Mouse (Mus musculus) olfactory bulb, adult 2 months (tissue): Measurements from ENCODE around the gene Emilin3. TPM values are rescaled to one million over a fixed set of nuclear protein-coding genes. Genes with fewer than 3 reads are reported as not detected.

Source experiments
- H3K27ac ChIP-seq: fragments of 200-500 bp; 2 replicates; pipeline ENCODE4 v1.5.1; 2012; ENCODE audit warnings: low read depth, low read length; ENCODE audit not compliant: insufficient read depth
- H3K4me1 ChIP-seq: fragments of 200-500 bp; 2 replicates; pipeline ENCODE4 v1.6.1; 2012; ENCODE audit warnings: low read length; ENCODE audit not compliant: control insufficient read depth, insufficient read depth
- H3K4me3 ChIP-seq: fragments of 200-500 bp; 2 replicates; pipeline ENCODE4 v1.5.1; 2012; ENCODE audit warnings: mild to moderate bottlenecking, low read depth, low read length, moderate library complexity; ENCODE audit not compliant: insufficient read depth
- CTCF ChIP-seq: fragments of 200-500 bp; IDR thresholded peaks from 2 replicates; pipeline ENCODE4 v1.5.1; 2012; ENCODE audit warnings: low read depth, mild to moderate bottlenecking, low read length, moderate library complexity; ENCODE audit not compliant: insufficient read depth
- POLR2A ChIP-seq: fragments of 200-500 bp; IDR thresholded peaks from 2 replicates; pipeline ENCODE4 v1.6.1; 2012; ENCODE audit warnings: mild to moderate bottlenecking, low read depth, low read length, moderate library complexity; ENCODE audit not compliant: insufficient read depth
- WGBS: fragments of 180-500 bp; shearing (Covaris S2); methylation state at CpG from one replicate; pipeline ENCODE4 v1.1.7; 2018; 5-methylcytosine and 5-hydroxymethylcytosine counted together
- polyA plus RNA-seq: library from polyadenylated mRNA; stranded (reverse); fragments of >200 nt; gene quantifications from 2 replicates; pipeline ENCODE4 v1.2.4, GENCODE M21; 2012; ENCODE audit warnings: low replicate concordance; ENCODE audit not compliant: missing spikeins, insufficient read depth, insufficient read length

The Emilin3 gene
- polyA plus RNA-seq, 1 experiment, result not detected

DNA sequence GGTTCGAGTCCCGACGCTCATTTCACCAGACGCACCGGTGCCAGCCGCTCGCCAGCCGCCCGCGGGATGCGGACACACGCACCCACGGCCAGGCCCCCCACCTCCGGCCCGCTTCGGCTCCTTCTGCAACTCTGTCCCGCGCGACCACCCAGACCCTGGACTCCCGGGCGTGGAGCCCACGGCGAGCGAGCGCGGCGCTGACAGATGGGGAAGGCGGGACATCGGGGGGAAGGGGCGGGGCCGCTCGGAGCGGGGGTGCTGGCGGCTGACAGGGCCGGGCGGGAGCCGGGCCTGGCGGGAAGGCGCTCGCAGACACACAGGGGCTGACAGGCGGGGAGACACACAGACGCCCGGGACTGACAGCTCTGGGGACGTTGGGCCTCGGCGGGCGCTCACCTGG is 39.7 kb downstream of the Emilin3 start:
- under 1% methylated on average over 45 of the region's 47 CpGs for WGBS
- no peaks in the 10 kb centered on the region for H3K4me1 ChIP-seq
- TF ChIP-seq CTCF (no peak), POLR2A (0 out of 2 replicates have a peak, but pooled peaks have one; percentile 33)
- peak overlapping the region; percentile 84 for H3K4me3 ChIP-seq
- peak overlapping the region; percentile 86 for H3K27ac ChIP-seq

DNA sequence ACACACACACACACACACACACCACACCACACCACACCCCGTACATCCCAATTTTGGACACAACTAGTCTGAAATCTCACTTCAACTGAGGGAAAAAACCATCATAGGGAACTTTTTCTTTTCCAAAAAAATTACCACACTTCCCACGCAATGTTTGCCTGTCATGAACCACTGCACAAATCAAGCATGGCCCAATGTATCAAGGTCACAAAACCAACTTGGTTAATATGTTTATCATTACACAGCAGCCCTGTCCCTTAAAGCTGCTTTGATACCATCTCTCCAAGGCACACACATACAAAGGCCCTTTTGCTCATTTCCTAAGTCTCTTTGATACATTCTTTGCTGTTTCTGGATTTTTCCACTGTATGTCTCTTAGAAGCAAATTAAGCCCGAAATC is 40.8 kb downstream of the Emilin3 start:
- TF ChIP-seq CTCF, result no peak
- TF ChIP-seq POLR2A, result no peak
- 26% methylated on average over 3 of the region's 3 CpGs for WGBS
- Histone ChIP-seq H3K4me3 (no peak overlapping the region), H3K4me1 (no peaks in the 10 kb centered on the region), H3K27ac (no peak overlapping the region)

DNA sequence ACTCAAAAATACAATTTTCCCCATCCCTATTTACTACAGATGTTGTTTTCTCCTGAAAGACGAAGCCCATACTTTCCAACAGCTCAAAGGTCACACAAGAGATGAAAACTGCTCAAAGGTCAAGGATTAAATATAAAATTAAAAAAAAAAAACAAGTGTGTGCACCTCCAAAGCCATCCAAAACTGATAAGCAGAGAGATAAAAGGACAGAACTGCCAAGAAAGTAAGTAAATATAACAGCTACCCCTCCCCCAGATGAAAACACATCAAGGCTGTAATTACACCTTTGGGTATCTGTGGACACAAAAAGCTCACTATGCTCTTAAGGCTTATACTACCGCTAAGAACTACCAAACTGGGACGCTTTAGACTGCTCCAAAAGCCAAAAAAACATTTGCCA is 42.7 kb downstream of the Emilin3 start:
- WGBS, result 47% methylated on average over 3 of the region's 3 CpGs
- no peak overlapping the region for H3K4me3 ChIP-seq
- H3K27ac ChIP-seq, result no peak overlapping the region
- TF ChIP-seq POLR2A, result no peak
- TF ChIP-seq CTCF, result no peak
- H3K4me1 ChIP-seq, result no peaks in the 10 kb centered on the region

GRCm38 (mm10) chr2:160865266-160865665 is 46.9 kb downstream of the Emilin3 start:
- no peaks in the 10 kb centered on the region for H3K4me1 ChIP-seq
- H3K4me3 ChIP-seq, result no peak overlapping the region
- TF ChIP-seq CTCF (no peak), POLR2A (no peak)
- WGBS, result 73% methylated on average over 2 of the region's 2 CpGs
- H3K27ac ChIP-seq, result no peak overlapping the region

DNA sequence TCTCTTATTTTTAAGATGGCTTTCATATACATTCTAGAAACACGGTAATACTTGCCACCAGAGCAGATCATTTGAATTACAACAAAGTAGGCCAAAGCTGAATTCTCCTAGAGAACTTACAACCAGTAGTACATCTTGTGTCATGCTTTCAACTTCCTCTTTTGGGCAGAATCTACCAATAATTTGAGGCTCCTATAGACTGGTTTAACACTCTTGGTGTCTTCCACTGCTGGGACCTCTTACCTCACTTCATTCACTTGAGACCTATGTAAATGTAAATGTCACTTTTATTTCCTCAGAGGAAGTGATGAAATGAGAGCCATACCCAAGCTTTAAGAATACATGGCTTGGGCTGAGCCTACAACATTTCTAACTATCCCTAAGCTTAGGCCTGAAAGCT is 48.0 kb downstream of the Emilin3 start:
- Histone ChIP-seq H3K27ac (no peak overlapping the region), H3K4me1 (no peaks in the 10 kb centered on the region), H3K4me3 (no peak overlapping the region)
- 98% methylated on average over 1 of the region's 1 CpGs for WGBS
- TF ChIP-seq CTCF (no peak), POLR2A (no peak)

- Histone ChIP-seq H3K27ac (no peak overlapping the region), H3K4me1 (no peaks in the 10 kb centered on the region), H3K4me3 (no peak overlapping the region)
- WGBS, result 90% methylated on average over 1 of the region's 1 CpGs
- TF ChIP-seq CTCF, result no peak
- no peak for TF ChIP-seq POLR2A
Observed at GRCm38 (mm10) chr2:160860363-160860762, 51.8 kb downstream of the Emilin3 start.

Other genes with a start within 250 kb of the Emilin3 start
- 89.7 and 164 TPM in 2 replicates for gene Plcg1, start 181.0 kb downstream of the Emilin3 start, polyA plus RNA-seq
- gene Zhx3, start 39.3 kb downstream of the Emilin3 start, polyA plus RNA-seq, result not detected in 2 replicates
- not detected in 2 replicates for gene Lpin3, start 31.7 kb downstream of the Emilin3 start, polyA plus RNA-seq
- gene Chd6, start 196.7 kb upstream of the Emilin3 start, polyA plus RNA-seq, result 148 TPM in 1 of 2 replicates, not detected in the other